Mouse (Mus musculus): ENCODE measurements around the gene Cldn14.

The Cldn14 gene

GRCm38 (mm10) chr16:93977587-93977986 lies 31.1 kb downstream of the Cldn14 start:
- ChIA-PET POLR2A (interaction anchor here in 3 of 4 experiments (1.0 to 9.2 kb wide), 8 partner anchors 17 to 58 kb away, joined by 3 to 95 read pairs (median 4); partner anchors contain the start of gene Cldn14 (in 2 of the 3)), CTCF (interaction anchor here (0.6 to 1.6 kb wide), 14 partner anchors 11 to 583 kb away, joined by 3 to 7 read pairs (median 4); no protein-coding TSS in a partner anchor)

DNA sequence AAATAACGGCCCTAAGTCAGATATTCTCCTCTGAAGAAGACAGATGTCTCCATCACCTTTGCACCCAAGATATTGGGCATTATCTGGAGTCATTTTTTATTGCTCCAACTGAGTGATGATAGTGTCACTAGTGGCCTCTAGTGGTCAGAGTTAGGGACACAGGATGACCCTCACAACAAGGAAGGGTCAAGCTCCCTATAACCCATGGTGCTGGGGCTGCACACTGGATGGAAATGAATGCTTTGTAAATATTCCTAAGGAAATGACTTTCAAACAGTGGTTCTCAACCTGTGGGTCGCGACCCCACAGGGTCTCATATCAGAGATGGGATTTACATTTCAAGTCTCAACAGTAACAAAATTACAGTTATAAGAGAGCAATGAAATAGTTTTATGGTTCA lies 31.7 kb downstream of the Cldn14 start:
- CTCF ChIA-PET = interaction anchor here (0.6 to 1.6 kb wide), 17 partner anchors 10 to 583 kb away, joined by 3 to 7 read pairs (median 3); no protein-coding TSS in a partner anchor
- POLR2A ChIA-PET = interaction anchor here in 3 of 4 experiments (0.5 to 9.2 kb wide), 8 partner anchors 16 to 503 kb away, joined by 3 to 95 read pairs (median 4); partner anchors contain the start of gene Cldn14 (in 2 of the 3)

GRCm38 (mm10) chr16:93975430-93975829 lies 33.2 kb downstream of the Cldn14 start:
- ChIA-PET CTCF (interaction anchor here in 3 of 4 experiments (0.6 to 1.4 kb wide), 14 partner anchors 8 to 90 kb away, joined by 3 to 8 read pairs (median 4); no protein-coding TSS in a partner anchor), POLR2A (interaction anchor here (0.6 to 1.9 kb wide), 18 partner anchors 8 to 333 kb away, joined by 3 to 7 read pairs (median 4); partner anchors contain the start of genes Chaf1b (in 1 of the 4) and Cldn14 (in 1 of the 4))

DNA sequence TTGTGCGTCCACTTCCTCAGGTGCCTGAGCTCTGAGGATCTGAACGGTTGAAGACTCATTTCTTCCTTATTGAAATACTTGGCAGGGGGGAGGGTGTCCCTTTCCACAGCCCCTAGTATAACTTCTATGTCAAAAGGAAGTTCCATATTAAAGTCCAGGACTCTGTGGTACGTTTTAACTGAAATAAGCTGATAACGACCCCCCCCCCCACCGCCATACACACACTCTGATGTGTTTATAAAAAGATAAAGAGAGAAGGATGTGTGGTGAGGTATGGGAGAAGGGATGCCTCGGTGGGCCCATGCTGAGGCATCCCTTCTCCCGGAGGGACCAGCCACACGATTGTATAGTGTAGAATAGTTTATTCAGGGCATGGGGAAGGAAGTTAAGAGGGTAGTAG lies 34.4 kb downstream of the Cldn14 start:
- CTCF ChIA-PET = interaction anchor here in 2 of 4 experiments (0.7 to 1.4 kb wide), 7 partner anchors 15 to 299 kb away, joined by 3 to 9 read pairs (median 5); no protein-coding TSS in a partner anchor

DNA sequence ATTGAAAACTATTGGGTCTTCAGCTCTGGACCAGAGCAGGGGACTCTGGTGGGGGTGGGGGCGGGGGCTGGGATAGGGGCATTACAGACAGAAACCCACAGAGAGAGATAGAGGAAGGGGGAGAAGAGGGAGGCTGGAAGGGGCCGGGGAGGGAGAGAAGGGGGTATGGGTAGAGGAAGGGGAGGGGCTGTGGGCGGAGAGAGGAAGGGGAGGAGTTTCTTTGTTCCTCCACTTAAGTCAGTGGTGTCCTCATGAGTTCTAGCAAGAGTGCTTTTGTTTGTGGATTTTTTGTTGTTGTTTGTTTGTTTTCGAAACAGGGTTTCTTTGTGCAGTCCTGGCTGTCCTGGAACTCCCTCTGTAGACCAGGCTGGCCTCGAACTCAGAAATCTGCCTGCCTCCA lies 35.1 kb downstream of the Cldn14 start:
- CTCF ChIA-PET = interaction anchor here in 1 of 4 experiments (0.7 kb wide), 1 partner anchor 65 kb away, joined by 6 read pairs; no protein-coding TSS in a partner anchor

More for the DNA sequence above, 34.4 kb downstream of the Cldn14 start:
- POLR2A ChIA-PET = interaction anchor here in 3 of 4 experiments (0.6 to 2.0 kb wide), 13 partner anchors 8 to 335 kb away, joined by 3 to 8 read pairs (median 5); partner anchors contain the start of gene Cldn14 (in 1 of the 3)

DNA sequence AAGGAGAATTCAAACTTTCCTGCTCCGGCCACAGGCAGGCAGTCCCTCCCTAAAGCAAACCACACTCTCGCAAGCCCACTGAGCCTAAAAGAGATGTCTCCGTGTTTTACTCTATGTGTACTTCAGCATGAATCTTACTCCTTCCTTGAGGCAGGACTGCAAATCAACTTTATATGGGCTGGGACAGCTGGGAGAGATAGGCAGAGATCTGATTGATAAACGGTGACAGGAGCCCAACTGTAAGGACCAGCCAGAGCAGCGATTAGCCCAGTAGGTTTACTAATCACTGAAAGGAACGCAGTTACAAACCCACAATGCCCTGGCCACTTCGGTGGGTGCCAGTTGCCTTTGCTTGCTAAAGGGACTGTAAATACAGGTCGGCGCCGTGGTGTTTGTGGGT lies 35.5 kb downstream of the Cldn14 start:
- ChIA-PET POLR2A (interaction anchor here in 1 of 4 experiments (1.0 to 2.0 kb wide), 3 partner anchors 9 to 12 kb away, joined by 4 to 8 read pairs (median 5); no protein-coding TSS in a partner anchor), CTCF (no interaction called here)

More for the DNA sequence above, 35.1 kb downstream of the Cldn14 start:
- POLR2A ChIA-PET = interaction anchor here in 2 of 4 experiments (0.7 to 2.0 kb wide), 4 partner anchors 9 to 259 kb away, joined by 4 to 8 read pairs (median 4); no protein-coding TSS in a partner anchor

DNA sequence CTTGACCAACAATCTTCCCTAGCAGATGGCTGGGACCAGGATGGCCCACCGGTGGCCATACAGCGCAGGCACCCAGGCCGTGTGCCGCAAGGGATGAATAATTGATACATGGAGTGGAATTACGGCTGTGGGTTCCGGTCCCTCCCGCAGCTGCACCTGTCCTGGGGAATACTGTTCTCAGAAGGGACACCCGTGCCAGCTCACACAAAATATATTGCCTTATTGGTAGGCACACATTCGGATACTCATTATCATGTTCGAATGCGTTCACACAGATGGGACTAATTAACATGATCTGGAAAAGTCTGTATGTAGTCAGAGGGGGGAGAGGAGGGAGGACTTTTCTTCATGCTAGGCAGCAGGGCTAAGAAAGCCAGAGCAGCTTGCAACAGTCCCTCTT lies 37.6 kb downstream of the Cldn14 start:
- POLR2A ChIA-PET = no interaction called here
- CTCF ChIA-PET = no interaction called here

DNA sequence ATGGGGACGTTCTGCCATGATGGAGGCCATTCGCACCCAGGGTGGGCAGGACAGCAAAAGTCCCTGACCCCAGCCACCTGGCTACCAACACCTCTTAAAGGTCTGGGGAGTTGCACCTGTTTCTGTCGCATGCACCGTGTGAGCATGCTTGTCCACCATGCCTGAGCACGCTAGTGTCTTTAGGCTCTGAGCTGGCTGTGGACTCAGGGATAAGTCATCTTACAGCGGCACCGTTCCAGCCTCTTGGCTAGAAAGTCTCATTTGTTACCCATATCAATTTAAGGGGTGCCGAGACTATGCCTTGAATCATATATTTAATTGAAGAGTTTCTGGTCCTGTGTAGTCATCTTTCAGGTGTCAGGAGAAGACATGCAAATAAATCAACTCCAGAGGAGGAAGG lies 40.7 kb downstream of the Cldn14 start:
- POLR2A ChIA-PET = no interaction called here
- CTCF ChIA-PET = no interaction called here

GRCm38 (mm10) chr16:93962283-93962682 lies 46.4 kb downstream of the Cldn14 start:
- ChIA-PET POLR2A (interaction anchor here in 3 of 4 experiments (0.6 to 2.3 kb wide), 4 partner anchors 12 to 104 kb away, joined by 3 to 6 read pairs (median 4); no protein-coding TSS in a partner anchor), CTCF (no interaction called here)

GRCm38 (mm10) chr16:93961099-93961646 lies 47.5 kb downstream of the Cldn14 start:
- ChIA-PET POLR2A (interaction anchor here in 2 of 4 experiments (0.6 to 1.5 kb wide), 11 partner anchors 10 to 105 kb away, joined by 3 to 6 read pairs (median 4); partner anchors contain the start of gene Chaf1b (in 1 of the 2)), CTCF (interaction anchor here in 2 of 4 experiments (1.1 to 1.6 kb wide), 3 partner anchors 19 to 58 kb away, joined by 3 to 4 read pairs (median 3); no protein-coding TSS in a partner anchor)

- ChIA-PET POLR2A (interaction anchor here in 2 of 4 experiments (0.7 to 1.5 kb wide), 9 partner anchors 9 to 106 kb away, joined by 3 to 6 read pairs (median 4); no protein-coding TSS in a partner anchor), CTCF (interaction anchor here in 2 of 4 experiments (1.1 to 1.6 kb wide), 3 partner anchors 19 to 59 kb away, joined by 3 to 4 read pairs (median 3); no protein-coding TSS in a partner anchor)
Measured at GRCm38 (mm10) chr16:93960495-93960894, 48.1 kb downstream of the Cldn14 start.

- ChIA-PET CTCF (no interaction called here), POLR2A (interaction anchor here in 2 of 4 experiments (0.6 to 0.7 kb wide), 2 partner anchors 399 to 1775 kb away, joined by 3 to 4 read pairs; no protein-coding TSS in a partner anchor)
Measured at GRCm38 (mm10) chr16:93957402-93957801, 51.2 kb downstream of the Cldn14 start.

- POLR2A ChIA-PET = no interaction called here
- CTCF ChIA-PET = interaction anchor here in 1 of 4 experiments (0.7 kb wide), 1 partner anchor 23 kb away, joined by 3 read pairs; no protein-coding TSS in a partner anchor
Measured at GRCm38 (mm10) chr16:93956986-93957385, 51.7 kb downstream of the Cldn14 start.

DNA sequence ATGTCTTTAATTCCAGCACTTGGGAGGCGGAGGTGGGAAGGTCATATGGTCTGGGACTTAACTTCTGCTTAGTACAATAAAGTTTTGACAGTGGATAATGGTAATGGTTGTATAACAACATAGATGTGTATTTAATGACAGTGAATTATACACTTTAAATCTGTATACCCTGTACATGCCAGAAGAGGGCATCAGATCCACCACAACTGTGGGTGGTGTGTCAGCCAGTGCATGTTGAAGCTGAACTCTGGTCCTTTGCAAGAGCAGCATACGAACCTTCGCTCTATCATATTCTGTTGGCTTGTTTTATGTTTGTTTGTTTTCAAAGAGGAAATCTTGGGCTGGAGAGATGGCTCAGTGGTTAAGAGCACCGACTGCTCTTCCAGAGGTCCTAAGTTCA lies 61.2 kb downstream of the Cldn14 start:
- ChIA-PET POLR2A (interaction anchor here in 2 of 4 experiments (0.7 kb wide), 2 partner anchors 13 to 35 kb away, joined by 3 read pairs; no protein-coding TSS in a partner anchor), CTCF (interaction anchor here (0.5 to 1.5 kb wide), 9 partner anchors 11 to 483 kb away, joined by 3 to 6 read pairs (median 3); no protein-coding TSS in a partner anchor)

DNA sequence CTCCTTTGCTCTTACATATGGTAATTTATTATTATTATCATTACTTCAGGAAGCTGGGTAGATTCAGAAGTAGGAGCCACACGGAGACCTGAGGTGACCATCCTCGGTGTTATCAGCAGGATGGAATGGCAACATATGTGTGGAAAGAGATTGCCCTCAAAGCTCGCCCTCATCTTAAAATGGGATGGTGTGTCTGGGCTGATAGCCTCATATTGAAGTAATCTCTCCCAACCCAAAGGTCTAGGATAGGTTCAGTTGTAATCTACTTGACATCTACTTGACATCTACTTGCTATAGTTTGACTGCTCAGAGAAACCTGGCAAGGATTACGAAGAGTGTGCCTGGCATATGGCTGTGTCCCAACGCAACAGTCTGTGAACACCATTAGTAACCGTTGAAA lies 64.3 kb downstream of the Cldn14 start:
- ChIA-PET CTCF (interaction anchor here in 1 of 4 experiments (0.8 kb wide), 1 partner anchor 18 kb away, joined by 3 read pairs; no protein-coding TSS in a partner anchor), POLR2A (interaction anchor here in 2 of 4 experiments (0.9 to 1.3 kb wide), 2 partner anchors 71 to 139 kb away, joined by 3 read pairs; no protein-coding TSS in a partner anchor)

- CTCF ChIA-PET = interaction anchor here in 1 of 4 experiments (0.8 kb wide), 1 partner anchor 76 kb away, joined by 10 read pairs; no protein-coding TSS in a partner anchor
Measured at GRCm38 (mm10) chr16:93942796-93943502, 65.7 kb downstream of the Cldn14 start.

GRCm38 (mm10) chr16:93941781-93942567 lies 66.7 kb downstream of the Cldn14 start:
- ChIA-PET CTCF (interaction anchor here in 2 of 4 experiments (0.5 to 1.2 kb wide), 3 partner anchors 19 to 141 kb away, joined by 3 to 10 read pairs (median 3); no protein-coding TSS in a partner anchor), POLR2A (interaction anchor here in 2 of 4 experiments (0.6 to 1.3 kb wide), 2 partner anchors 21 to 25 kb away, joined by 3 to 6 read pairs; no protein-coding TSS in a partner anchor)

More at GRCm38 (mm10) chr16:93942796-93943502, 65.7 kb downstream of the Cldn14 start:
- POLR2A ChIA-PET = interaction anchor here in 1 of 4 experiments (1.1 to 1.3 kb wide), 2 partner anchors 11 to 24 kb away, joined by 3 read pairs; no protein-coding TSS in a partner anchor

Measured in embryonic stem cell, embryonic (primary cell).